Mouse (Mus musculus) fat pad, adult 2 months (tissue): ENCODE measurements around the gene Aktip.
A peak's percentile ranks its signal among the peaks of the same experiment; 100 is the strongest.

ENCODE experiments used
- DNase-seq: peaks from one replicate; pipeline ENCODE4 v3.0.0-alpha.2; 2011; ENCODE audit warnings: low read depth, low spot score; ENCODE audit errors: extremely low read depth

Gene Aktip

GRCm38 (mm10) chr8:91192941-91193340 lies 6.8 kb downstream of the Aktip start:
- DNase-seq: no peak

GRCm38 (mm10) chr8:91190816-91191340 lies 8.9 kb downstream of the Aktip start:
- DNase-seq: no peak

- no peak for DNase-seq
Observed at GRCm38 (mm10) chr8:91188152-91188551, 11.6 kb downstream of the Aktip start.

- no peak for DNase-seq
Observed at GRCm38 (mm10) chr8:91186372-91186771, 13.4 kb downstream of the Aktip start.

GRCm38 (mm10) chr8:91177708-91178107 lies 22.1 kb downstream of the Aktip start:
- DNase-seq: no peak

- no peak for DNase-seq
Observed at GRCm38 (mm10) chr8:91176176-91176575, 23.6 kb downstream of the Aktip start.

GRCm38 (mm10) chr8:91171605-91172004 lies 28.2 kb downstream of the Aktip start:
- no peak for DNase-seq

GRCm38 (mm10) chr8:91170914-91171313 lies 28.9 kb downstream of the Aktip start:
- no peak for DNase-seq

GRCm38 (mm10) chr8:91170152-91170551 lies 29.6 kb downstream of the Aktip start:
- no peak for DNase-seq

- no peak for DNase-seq
Observed at GRCm38 (mm10) chr8:91159959-91160800, 39.6 kb downstream of the Aktip start.

GRCm38 (mm10) chr8:91158617-91159016 lies 41.2 kb downstream of the Aktip start:
- no peak for DNase-seq

GRCm38 (mm10) chr8:91154564-91154963 lies 45.2 kb downstream of the Aktip start:
- no peak for DNase-seq

GRCm38 (mm10) chr8:91153831-91154230 lies 45.9 kb downstream of the Aktip start:
- DNase-seq: no peak

GRCm38 (mm10) chr8:91151531-91151930 lies 48.2 kb downstream of the Aktip start:
- DNase-seq: no peak

GRCm38 (mm10) chr8:91149298-91149697 lies 50.5 kb downstream of the Aktip start:
- DNase-seq: no peak

GRCm38 (mm10) chr8:91148643-91149178 lies 51.1 kb downstream of the Aktip start:
- no peak for DNase-seq

- DNase-seq: no peak
Observed at GRCm38 (mm10) chr8:91147715-91148114, 52.1 kb downstream of the Aktip start.

- DNase-seq: no peak
Observed at GRCm38 (mm10) chr8:91140828-91141227, 58.9 kb downstream of the Aktip start.

GRCm38 (mm10) chr8:91135308-91136181 lies 64.2 kb downstream of the Aktip start:
- no peak for DNase-seq

- no peak for DNase-seq
Observed at GRCm38 (mm10) chr8:91134659-91135058, 65.1 kb downstream of the Aktip start.

- peak; percentile 95 for DNase-seq
Observed at GRCm38 (mm10) chr8:91134070-91134475, 65.7 kb downstream of the Aktip start.
